Mouse (Mus musculus) liver, embryonic 14.5 days (tissue): ENCODE measurements around the gene Gm10031.

Experiments used
- CTCF ChIP-seq: IDR thresholded peaks from 2 replicates; pipeline ENCODE4 v1.5.1; 2016; ENCODE audit warnings: antibody characterized with exemption, low read depth, control low read depth
- EP300 ChIP-seq: IDR thresholded peaks from 2 replicates; pipeline ENCODE4 v1.6.1; 2016; ENCODE audit warnings: antibody characterized with exemption, low read depth

DNA sequence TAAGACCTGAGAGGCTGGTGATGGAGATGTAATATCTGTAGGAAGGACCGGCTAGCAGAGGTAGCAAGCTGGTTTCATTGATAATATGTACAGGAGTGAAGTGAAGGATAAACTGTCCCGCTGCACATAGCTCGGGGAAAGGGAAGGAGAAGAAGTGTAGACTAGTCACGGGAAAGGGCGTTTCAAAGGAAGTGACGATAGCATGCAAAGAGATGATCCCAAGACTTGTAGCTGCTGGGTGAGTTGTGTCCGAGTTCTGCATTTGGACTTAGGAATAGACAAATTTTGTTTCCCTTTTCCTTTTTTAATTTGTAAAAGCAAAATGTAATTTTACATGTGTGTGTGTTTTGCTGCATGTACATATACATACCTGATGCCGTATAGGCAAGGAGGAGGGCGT lies 36.7 kb downstream of the Gm10031 start:
- TF ChIP-seq CTCF (no peak), EP300 (no peak)
